Mouse (Mus musculus) adrenal gland, adult (tissue): ENCODE results near the gene Gm7697.
"Not testable (repeated sequence)": the region's sequence is repeated elsewhere in the genome, so short reads cannot be mapped to it uniquely, and the experiment has no call there.

Experiments used
- DNase-seq, 2 experiments: peaks; one replicate each; pipeline ENCODE4 v3.0.0; 2022 to 2023; ENCODE audit warnings: low spot score in 1 of 2; ENCODE audit not compliant: inconsistent age in 2 of 2

Gm7697 gene

GRCm38 (mm10) chr8:69522876-69523275 lies at the start of gene Gm7697:
Gene Gm7697, minus strand, starts transcription at chr8:69522976.
- DNase-seq, result not testable (repeated sequence)

- DNase-seq, result peak in 1 of 2 experiments; percentile 51
These were observed 28.5 kb upstream of the Gm7697 start for GRCm38 (mm10) chr8:69551249-69551648.

- DNase-seq, result peak in 1 of 2 experiments; percentile 79
These were observed 26.8 kb upstream of the Gm7697 start for GRCm38 (mm10) chr8:69549556-69549955.

- DNase-seq, result not testable (repeated sequence)
These were observed 25.3 kb upstream of the Gm7697 start for GRCm38 (mm10) chr8:69548114-69548513.

- peak in 1 of 2 experiments; percentile 62 for DNase-seq
These were observed 24.4 kb upstream of the Gm7697 start for GRCm38 (mm10) chr8:69547208-69547607.

- DNase-seq, result peak in 1 of 2 experiments; percentile 58
These were observed 22.2 kb upstream of the Gm7697 start for GRCm38 (mm10) chr8:69545020-69545419.

- peak; percentile 13 to 74 for DNase-seq
These were observed 21.7 kb upstream of the Gm7697 start for GRCm38 (mm10) chr8:69544511-69544910.

- DNase-seq, result peak in 1 of 2 experiments; percentile 32
These were observed 21.2 kb upstream of the Gm7697 start for GRCm38 (mm10) chr8:69543984-69544383.

GRCm38 (mm10) chr8:69540764-69541163 lies 18.0 kb upstream of the Gm7697 start:
- DNase-seq, result not testable (repeated sequence)

GRCm38 (mm10) chr8:69540331-69540730 lies 17.6 kb upstream of the Gm7697 start:
- not testable (repeated sequence) for DNase-seq

GRCm38 (mm10) chr8:69474946-69475345 lies 47.8 kb downstream of the Gm7697 start:
- not testable (repeated sequence) for DNase-seq

GRCm38 (mm10) chr8:69453465-69453864 lies 69.3 kb downstream of the Gm7697 start, which contains the start of gene Gm9495:
Gene Gm9495, minus strand, starts transcription at chr8:69453565.
- not testable (repeated sequence) for DNase-seq
